15 mouse cellular contexts compared by ENCODE assay signal in genomic region chr12:26344408-26344807, GRCm38 (mm10).
"Had no signal": no experiment of that assay in that cellular context is flagged by ENCODE, and none has a peak within 500 bp of the region (broad histone marks: within the 10 kb centered on the region; RNA-seq: fewer than 3 reads in every experiment).

No protein-coding gene starts in this region.

- H3K9me3 ChIP-seq: neural tube, embryonic 13.5 days; neural tube, embryonic 15.5 days; stomach, embryonic 15.5 days had no signal

- H3K9ac ChIP-seq: neural tube, embryonic 13.5 days; neural tube, embryonic 15.5 days; stomach, embryonic 15.5 days had no signal

- H3K36me3 ChIP-seq: neural tube, embryonic 15.5 days; stomach, embryonic 15.5 days had no signal

- DNase-seq: retina, postnatal 1 day; right cerebral cortex, adult 18-20 months; right cerebral cortex, postnatal 14 days; right cerebral cortex, postnatal 25 days; right cerebral cortex, postnatal 4 days; spleen, adult 18-20 months; thymus, adult 18-20 months; thymus, adult 2 months; thymus, postnatal 25 days; thymus, postnatal 36 days; thymus, postnatal 4 days had no signal

- H3K4me2 ChIP-seq: neural tube, embryonic 13.5 days; neural tube, embryonic 15.5 days; stomach, embryonic 15.5 days had no signal

- H3K4me3 ChIP-seq: neural tube, embryonic 13.5 days; neural tube, embryonic 15.5 days; stomach, embryonic 15.5 days had no signal

- H3K27ac ChIP-seq: neural tube, embryonic 13.5 days; neural tube, embryonic 15.5 days; stomach, embryonic 15.5 days; stomach, postnatal 0 days had no signal

- H3K4me1 ChIP-seq: neural tube, embryonic 15.5 days; stomach, embryonic 15.5 days had no signal

- H3K27me3 ChIP-seq: neural tube, embryonic 13.5 days; neural tube, embryonic 15.5 days; stomach, embryonic 15.5 days had no signal
